Mouse (Mus musculus) adrenal gland, adult (tissue): ENCODE data around the gene Igf1r.

ENCODE experiments used
- DNase-seq, 2 experiments: peaks; one replicate each; pipeline ENCODE4 v3.0.0; 2022 to 2023; ENCODE audit warnings: low spot score in 1 of 2; ENCODE audit not compliant: inconsistent age in 2 of 2

Gene Igf1r

GRCm38 (mm10) chr7:68072524-68073459 is 120.2 kb downstream of the Igf1r start:
- no peak for DNase-seq

GRCm38 (mm10) chr7:68073460-68073806 is 120.8 kb downstream of the Igf1r start:
- DNase-seq: no peak

GRCm38 (mm10) chr7:68074748-68075147 is 122.1 kb downstream of the Igf1r start:
- no peak for DNase-seq

GRCm38 (mm10) chr7:68075401-68075800 is 122.8 kb downstream of the Igf1r start:
- DNase-seq: no peak

GRCm38 (mm10) chr7:68080122-68080845 is 127.7 kb downstream of the Igf1r start:
- DNase-seq: peak; percentile 76 to 93

- peak in 1 of 2 experiments; percentile 83 for DNase-seq
Measured at GRCm38 (mm10) chr7:68085338-68085737, 132.7 kb downstream of the Igf1r start.

GRCm38 (mm10) chr7:68085870-68086341 is 133.3 kb downstream of the Igf1r start:
- peak; percentile 66 to 77 for DNase-seq

- DNase-seq: no peak
Measured at GRCm38 (mm10) chr7:68087496-68087895, 134.9 kb downstream of the Igf1r start.

GRCm38 (mm10) chr7:68088825-68089224 is 136.2 kb downstream of the Igf1r start:
- DNase-seq: no peak

- DNase-seq: no peak
Measured at GRCm38 (mm10) chr7:68089725-68090124, 137.1 kb downstream of the Igf1r start.

- DNase-seq: no peak
Measured at GRCm38 (mm10) chr7:68090576-68090975, 137.9 kb downstream of the Igf1r start.

- DNase-seq: no peak
Measured at GRCm38 (mm10) chr7:68092304-68092978, 139.8 kb downstream of the Igf1r start.

- DNase-seq: no peak
Measured at GRCm38 (mm10) chr7:68093817-68094216, 141.2 kb downstream of the Igf1r start.

- no peak for DNase-seq
Measured at GRCm38 (mm10) chr7:68095574-68095973, 142.9 kb downstream of the Igf1r start.

GRCm38 (mm10) chr7:68096411-68096810 is 143.8 kb downstream of the Igf1r start:
- DNase-seq: peak in 1 of 2 experiments; percentile 54

- peak; percentile 61 to 91 for DNase-seq
Measured at GRCm38 (mm10) chr7:68097081-68097836, 144.6 kb downstream of the Igf1r start.

GRCm38 (mm10) chr7:68098098-68098497 is 145.5 kb downstream of the Igf1r start:
- no peak for DNase-seq

- no peak for DNase-seq
Measured at GRCm38 (mm10) chr7:68100388-68100787, 147.8 kb downstream of the Igf1r start.

- DNase-seq: peak; percentile 56 to 82
Measured at GRCm38 (mm10) chr7:68102456-68103177, 150.0 kb downstream of the Igf1r start.

GRCm38 (mm10) chr7:68103178-68103530 is 150.5 kb downstream of the Igf1r start:
- no peak for DNase-seq
